Mouse (Mus musculus): ENCODE results near the gene Tlcd2. TPM values are rescaled to one million over a fixed set of nuclear protein-coding genes. Genes with fewer than 3 reads are reported as not detected.

Tlcd2 gene
- total and polyA plus RNA-seq, 3 experiments = 0.40 to 0.81 TPM; not detected in 1

DNA sequence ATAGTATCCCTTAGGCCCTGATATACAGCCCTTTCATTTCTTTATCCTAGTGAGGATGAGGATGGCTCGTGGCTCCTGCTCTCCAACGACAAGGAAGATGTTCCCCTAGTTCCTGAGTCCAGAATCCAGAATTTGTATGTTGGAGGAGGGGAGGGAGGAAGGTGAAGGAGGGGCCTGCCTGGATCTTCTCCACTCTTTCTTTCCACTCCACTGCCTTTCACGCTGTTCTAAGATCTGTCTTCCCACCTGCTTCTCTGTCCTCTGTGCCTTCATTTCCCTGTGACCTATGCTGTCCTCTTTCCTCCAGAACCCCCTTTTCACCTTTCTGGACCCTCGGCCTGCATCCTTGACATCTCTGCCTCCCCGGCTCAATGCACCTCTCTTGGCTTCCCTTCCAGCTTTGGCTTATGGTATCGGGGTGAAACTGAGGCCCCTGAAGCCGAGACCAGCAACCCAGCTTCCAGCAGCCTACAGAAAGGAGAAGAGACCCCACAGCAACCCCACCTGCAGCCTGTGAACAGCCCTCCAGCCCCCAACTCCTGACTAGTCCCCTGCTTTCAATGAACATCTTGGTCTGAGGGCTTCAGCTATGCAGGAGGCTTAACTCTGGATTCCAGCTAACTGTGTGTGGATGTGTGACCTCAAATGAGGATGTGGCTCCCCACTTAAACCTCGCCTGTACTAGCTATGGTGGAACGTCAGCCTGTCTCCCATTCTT lies 50.9 kb downstream of the Tlcd2 start:
- no peak overlapping the region for H3K9ac ChIP-seq (ENCODE audit: insufficient read depth, low read depth)
- H3K4me3 ChIP-seq (replicated peaks in 1 of 3; ENCODE audit: low read depth in 2 of 3, low read length in 2 of 3, poor library complexity in 1 of 3) = no peak overlapping the region
- no peak for DNase-seq (ENCODE audit: extremely low read depth)
- no peak overlapping the region for H3K27ac ChIP-seq (ENCODE audit: insufficient read depth, low read depth)
- in situ Hi-C loops (cut with MboI; ENCODE audit: low pct_ligation_motif_present, low pct_unique_long_range_greater_than_20kb, low sequenced_read_pairs) (no loop called here), dilution Hi-C loops (cut with MboI; ENCODE audit: extremely low pct_ligation_motif_present, extremely low pct_unique_long_range_greater_than_20kb, low sequenced_read_pairs) (no loop called here)
- peaks cover 7% of the 10 kb centered on the region for H3K9me3 ChIP-seq (replicated peaks; ENCODE audit: low read length)
- no peaks in the 10 kb centered on the region for H3K4me1 ChIP-seq (ENCODE audit: control insufficient read depth in 1 of 2, insufficient read depth in 2 of 2)
- no peak for TF ChIP-seq TCF12 (IDR thresholded peaks at IDR 0.05; ENCODE audit: low read depth, low read length)
- TF ChIP-seq IRF4 (IDR thresholded peaks at IDR 0.05; ENCODE audit: low read depth, low read length) = no peak
- no peak for TF ChIP-seq E2F4 (IDR thresholded peaks at IDR 0.05; ENCODE audit: insufficient replicate concordance, low read depth, low read length)
- TF ChIP-seq MAX (IDR thresholded peaks at IDR 0.05; ENCODE audit: low read length) = no peak
- TF ChIP-seq BHLHE40 (IDR thresholded peaks at IDR 0.05; ENCODE audit: low read depth, low read length) = no peak
- TF ChIP-seq USF1 (IDR thresholded peaks at IDR 0.05; ENCODE audit: low read depth, low read length) = no peak
- peaks cover 73 to 93% of the 10 kb centered on the region in 2 experiments for H3K36me3 ChIP-seq (replicated peaks in 1 of 2; ENCODE audit: control insufficient read depth in 1 of 2, insufficient read depth in 1 of 2, low read length in 1 of 2)
- no peaks in the 10 kb centered on the region for H3K27me3 ChIP-seq (replicated peaks)
- no peaks in the 10 kb centered on the region for H3K79me2 ChIP-seq (replicated peaks; ENCODE audit: control insufficient read depth, extremely low read depth, insufficient read depth, poor library complexity, severe bottlenecking)
- no peak overlapping the region for H3K4me2 ChIP-seq (ENCODE audit: insufficient read depth, low read depth, poor library complexity, severe bottlenecking)

DNA sequence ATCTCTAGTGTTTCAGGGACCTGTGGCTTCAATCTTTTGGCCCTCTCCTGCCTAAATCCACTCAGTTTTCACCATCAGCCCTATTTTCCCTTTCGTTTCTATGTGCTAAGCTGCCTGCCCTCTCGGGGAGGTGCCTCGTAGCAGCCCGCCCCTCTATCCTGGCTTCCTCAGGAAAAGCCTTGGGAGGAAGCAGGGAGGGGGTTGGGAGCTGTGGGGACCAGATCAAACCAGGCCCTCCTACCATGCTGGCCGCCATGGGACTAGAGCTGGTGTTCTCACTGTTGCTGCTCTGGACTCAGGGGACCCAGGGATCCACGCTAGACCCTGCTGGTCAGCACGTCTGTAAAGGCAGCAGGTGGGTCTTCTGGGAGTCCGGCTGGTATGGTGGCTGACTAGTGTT lies 51.8 kb downstream of the Tlcd2 start, which contains the start of gene Scarf1:
Gene Scarf1 (plus strand): TSS at position 205 of the 400 bp plus-strand sequence.
- H3K4me1 ChIP-seq (ENCODE audit: control insufficient read depth in 1 of 2, insufficient read depth in 2 of 2) = no peaks in the 10 kb centered on the region
- H3K4me3 ChIP-seq (replicated peaks in 1 of 3; ENCODE audit: low read depth in 2 of 3, low read length in 2 of 3, poor library complexity in 1 of 3) = no peak within 1 kb of the TSS
- no peak for TF ChIP-seq USF2 (conservative IDR thresholded peaks at IDR 0.05; ENCODE audit: low read depth, low read length)
- TF ChIP-seq MAFK (IDR thresholded peaks at IDR 0.05; ENCODE audit: insufficient replicate concordance, low read length) = no peak
- TF ChIP-seq MAX (IDR thresholded peaks at IDR 0.05; ENCODE audit: low read length) = no peak
- peaks cover 67 to 89% of the 10 kb centered on the region in 2 experiments for H3K36me3 ChIP-seq (replicated peaks in 1 of 2; ENCODE audit: control insufficient read depth in 1 of 2, insufficient read depth in 1 of 2, low read length in 1 of 2)
- dilution Hi-C loops (cut with MboI; ENCODE audit: extremely low pct_ligation_motif_present, extremely low pct_unique_long_range_greater_than_20kb, low sequenced_read_pairs) = no loop called here
- H3K79me2 ChIP-seq (replicated peaks; ENCODE audit: control insufficient read depth, extremely low read depth, insufficient read depth, poor library complexity, severe bottlenecking) = no peaks in the 10 kb centered on the region
- in situ Hi-C loops (cut with MboI; ENCODE audit: low pct_ligation_motif_present, low pct_unique_long_range_greater_than_20kb, low sequenced_read_pairs) = no loop called here
- peaks cover 7% of the 10 kb centered on the region for H3K9me3 ChIP-seq (replicated peaks; ENCODE audit: low read length)
- no peak for DNase-seq (ENCODE audit: extremely low read depth)
- no peak within 1 kb of the TSS for H3K9ac ChIP-seq (ENCODE audit: insufficient read depth, low read depth)
- H3K4me2 ChIP-seq (ENCODE audit: insufficient read depth, low read depth, poor library complexity, severe bottlenecking) = no peak within 1 kb of the TSS
- no peak within 1 kb of the TSS for H3K27ac ChIP-seq (ENCODE audit: insufficient read depth, low read depth)
- no peaks in the 10 kb centered on the region for H3K27me3 ChIP-seq (replicated peaks)

DNA sequence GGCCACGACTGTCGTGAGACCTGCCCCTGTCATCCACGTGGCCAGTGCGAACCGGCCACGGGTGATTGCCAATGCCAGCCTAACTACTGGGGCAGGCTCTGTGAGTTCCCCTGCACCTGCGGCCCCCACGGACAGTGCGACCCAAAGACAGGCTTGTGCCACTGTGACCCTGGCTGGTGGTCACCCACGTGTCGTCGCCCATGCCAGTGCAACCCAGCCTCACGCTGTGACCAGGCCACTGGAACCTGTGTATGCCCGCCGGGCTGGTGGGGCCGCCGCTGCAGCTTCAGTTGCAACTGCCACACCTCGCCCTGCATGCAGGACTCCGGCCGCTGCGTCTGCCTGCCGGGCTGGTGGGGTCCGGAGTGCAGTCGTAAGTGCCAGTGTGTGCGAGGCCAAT lies 53.7 kb downstream of the Tlcd2 start:
- Histone ChIP-seq H3K79me2 (replicated peaks; ENCODE audit: control insufficient read depth, extremely low read depth, insufficient read depth, poor library complexity, severe bottlenecking) (no peaks in the 10 kb centered on the region), H3K9me3 (replicated peaks; ENCODE audit: low read length) (no peaks in the 10 kb centered on the region), H3K27me3 (replicated peaks) (no peaks in the 10 kb centered on the region), H3K36me3 (replicated peaks in 1 of 2; ENCODE audit: control insufficient read depth in 1 of 2, insufficient read depth in 1 of 2, low read length in 1 of 2) (peaks cover 49 to 80% of the 10 kb centered on the region in 2 experiments), H3K4me2 (ENCODE audit: insufficient read depth, low read depth, poor library complexity, severe bottlenecking) (no peak overlapping the region), H3K9ac (ENCODE audit: insufficient read depth, low read depth) (no peak overlapping the region), H3K4me3 (replicated peaks in 1 of 3; ENCODE audit: low read depth in 2 of 3, low read length in 2 of 3, poor library complexity in 1 of 3) (no peak overlapping the region), H3K4me1 (ENCODE audit: control insufficient read depth in 1 of 2, insufficient read depth in 2 of 2) (no peaks in the 10 kb centered on the region), H3K27ac (ENCODE audit: insufficient read depth, low read depth) (no peak overlapping the region; the same call in 1 of the 2 replicates)
- in situ Hi-C loops (cut with MboI; ENCODE audit: low pct_ligation_motif_present, low pct_unique_long_range_greater_than_20kb, low sequenced_read_pairs) (no loop called here), dilution Hi-C loops (cut with MboI; ENCODE audit: extremely low pct_ligation_motif_present, extremely low pct_unique_long_range_greater_than_20kb, low sequenced_read_pairs) (no loop called here)
- no peak for DNase-seq (ENCODE audit: extremely low read depth)
- TF ChIP-seq ZNF384 (IDR thresholded peaks at IDR 0.05; ENCODE audit: low read depth, low read length) (no peak), KAT2A (IDR thresholded peaks at IDR 0.05; ENCODE audit: insufficient replicate concordance, low read length) (no peak), MAZ (IDR thresholded peaks at IDR 0.05; ENCODE audit: low read depth, low read length) (no peak), EP300 (IDR thresholded peaks at IDR 0.05; ENCODE audit: low read length) (no peak)
